17 mouse cellular contexts compared by ENCODE assay signal in genomic region chr1:46822256-46822972, GRCm38 (mm10).
"Had no signal": no experiment of that assay in that cellular context is flagged by ENCODE, and none has a peak within 500 bp of the region (broad histone marks: within the 10 kb centered on the region; RNA-seq: fewer than 3 reads in every experiment).

No protein-coding gene starts in this region.

- DNase-seq: gastrocnemius, postnatal 14 days; gastrocnemius, postnatal 36 days; heart, adult 18-20 months; heart, postnatal 10 days; heart, postnatal 36 days; kidney, adult 18-20 months; kidney, adult 8-10 months; kidney, postnatal 10 days; kidney, postnatal 25 days; kidney, postnatal 4 days; layer of hippocampus, adult 9-11 months; layer of hippocampus, postnatal 36 days; left cerebral cortex, postnatal 4 days had no signal

- ATAC-seq: hindbrain, postnatal 0 days; intestine, embryonic 15.5 days; intestine, postnatal 0 days; liver, embryonic 12.5 days had no signal
